Mouse (Mus musculus) stomach, embryonic 14.5 days (tissue): ENCODE data around the gene Tfec. TPM values are rescaled to one million over a fixed set of nuclear protein-coding genes. Genes with fewer than 3 reads are reported as not detected.

Experiments used
- ATAC-seq: fragments of 200-750 bp; cut with Nextera tagmentation; 2 replicates; pipeline ENCODE4 v1.8.0; 2017; ENCODE audit warnings: low read depth, moderate TSS enrichment; ENCODE audit not compliant: insufficient number of reproducible peaks, insufficient read depth, low FRiP score
- H3K27ac ChIP-seq: fragments of 300-500 bp; sonication (generic); 2 replicates; pipeline ENCODE4 v1.5.1; 2014; ENCODE audit warnings: mild to moderate bottlenecking, low read length, moderate library complexity, mixed read lengths
- H3K27me3 ChIP-seq: fragments of 300-500 bp; sonication (generic); 2 replicates; pipeline ENCODE4 v1.6.1; 2014; ENCODE audit warnings: low read length, control low read depth, mixed read lengths; ENCODE audit not compliant: control insufficient read depth, insufficient read depth
- H3K36me3 ChIP-seq: fragments of 300-500 bp; sonication (generic); 2 replicates; pipeline ENCODE4 v1.6.1; 2014; ENCODE audit warnings: mild to moderate bottlenecking, control low read depth, low read length, moderate library complexity, mixed read lengths; ENCODE audit not compliant: control insufficient read depth, insufficient read depth
- H3K4me1 ChIP-seq: fragments of 300-500 bp; sonication (generic); 2 replicates; pipeline ENCODE4 v1.6.1; 2014; ENCODE audit warnings: low read length, control low read depth, mixed read lengths; ENCODE audit not compliant: control insufficient read depth, insufficient read depth
- H3K4me2 ChIP-seq: fragments of 300-500 bp; sonication (generic); replicated peaks from 2 replicates; pipeline ENCODE4 v1.6.1; 2014; ENCODE audit warnings: low read depth, low read length, control low read depth
- H3K4me3 ChIP-seq: fragments of 300-500 bp; sonication (generic); 2 replicates; pipeline ENCODE4 v1.5.1; 2014; ENCODE audit warnings: low read depth, low read length, control low read depth
- H3K9ac ChIP-seq: fragments of 300-500 bp; sonication (generic); replicated peaks from 2 replicates; pipeline ENCODE4 v1.6.1; 2014; ENCODE audit warnings: low read depth, mild to moderate bottlenecking, control low read depth, low read length, moderate library complexity, mixed read lengths
- H3K9me3 ChIP-seq: fragments of 300-500 bp; sonication (generic); 2 replicates; pipeline ENCODE4 v1.6.1; 2016; ENCODE audit warnings: low read depth, low read length, control low read depth; ENCODE audit not compliant: control insufficient read depth
- WGBS: fragments of 180-500 bp; shearing (Covaris S2); extraction: QIAGEN DNeasy Blood & Tissue Kit; methylation state at CpG from one replicate; pipeline ENCODE4 v1.1.7; 2014; 5-methylcytosine and 5-hydroxymethylcytosine counted together
- polyA plus RNA-seq: library from polyadenylated mRNA; unstranded; fragments of >200 nt; fragmentation: Nextera tagmentation; extraction: Ambion mirVana; gene quantifications from 2 replicates; pipeline ENCODE4 v1.2.1, GENCODE M21; 2014

Tfec gene
- polyA plus RNA-seq, 1 experiment from 2014 or later = 2.1 TPM

GRCm38 (mm10) chr6:16835631-16836030, 62.6 kb downstream of the Tfec start:
- no peak for ATAC-seq
- no peak overlapping the region for H3K27ac ChIP-seq
- no peaks in the 10 kb centered on the region for H3K4me1 ChIP-seq
- H3K9ac ChIP-seq = no peak overlapping the region
- H3K36me3 ChIP-seq = no peaks in the 10 kb centered on the region
- no peaks in the 10 kb centered on the region for H3K9me3 ChIP-seq
- H3K4me3 ChIP-seq = no peak overlapping the region
- H3K27me3 ChIP-seq = no peaks in the 10 kb centered on the region
- H3K4me2 ChIP-seq = no peak overlapping the region
- WGBS = 81% methylated on average over 1 of the region's 1 CpGs

DNA sequence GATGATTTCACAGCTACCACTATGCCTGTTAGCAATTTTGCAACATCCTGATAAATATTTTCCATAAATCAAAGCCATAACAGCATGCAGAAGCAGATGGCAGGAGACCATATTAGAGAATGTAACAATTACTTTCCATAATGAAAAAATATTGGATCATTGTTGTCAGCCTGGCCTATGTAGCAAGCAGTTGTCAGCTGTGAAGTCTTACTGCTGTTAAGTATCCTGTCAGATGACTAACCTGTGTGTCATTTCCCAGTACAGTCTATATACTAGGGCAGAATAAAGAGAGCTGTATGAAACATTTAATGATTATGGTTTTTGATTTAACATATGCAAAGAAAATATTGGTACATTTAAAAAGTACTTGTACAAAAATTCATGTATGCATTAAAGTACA, 69.9 kb downstream of the Tfec start:
- no peak overlapping the region for H3K4me2 ChIP-seq
- no peak overlapping the region for H3K9ac ChIP-seq
- no peaks in the 10 kb centered on the region for H3K9me3 ChIP-seq
- H3K4me1 ChIP-seq = no peaks in the 10 kb centered on the region
- H3K36me3 ChIP-seq = no peaks in the 10 kb centered on the region
- H3K4me3 ChIP-seq = no peak overlapping the region
- ATAC-seq = no peak
- H3K27me3 ChIP-seq = no peaks in the 10 kb centered on the region
- H3K27ac ChIP-seq = no peak overlapping the region

- H3K9ac ChIP-seq = no peak overlapping the region
- no peaks in the 10 kb centered on the region for H3K36me3 ChIP-seq
- no peaks in the 10 kb centered on the region for H3K4me1 ChIP-seq
- WGBS = 48% methylated on average over 1 of the region's 1 CpGs
- H3K27me3 ChIP-seq = no peaks in the 10 kb centered on the region
- no peak overlapping the region for H3K27ac ChIP-seq
- no peak overlapping the region for H3K4me2 ChIP-seq
- no peaks in the 10 kb centered on the region for H3K9me3 ChIP-seq
- no peak overlapping the region for H3K4me3 ChIP-seq
- no peak for ATAC-seq
Observed at GRCm38 (mm10) chr6:16821985-16822384, 76.3 kb downstream of the Tfec start.

- H3K9ac ChIP-seq = no peak overlapping the region
- H3K4me3 ChIP-seq = no peak overlapping the region
- H3K36me3 ChIP-seq = no peaks in the 10 kb centered on the region
- no peak overlapping the region for H3K27ac ChIP-seq
- no peaks in the 10 kb centered on the region for H3K4me1 ChIP-seq
- H3K9me3 ChIP-seq = no peaks in the 10 kb centered on the region
- WGBS = 96% methylated on average over 1 of the region's 1 CpGs
- H3K4me2 ChIP-seq = no peak overlapping the region
- ATAC-seq = no peak
- no peaks in the 10 kb centered on the region for H3K27me3 ChIP-seq
Observed at GRCm38 (mm10) chr6:16806302-16806701, 91.9 kb downstream of the Tfec start.

GRCm38 (mm10) chr6:16797669-16798068, 100.6 kb downstream of the Tfec start:
- Histone ChIP-seq H3K4me2 (0 out of 2 replicates have a peak overlapping the region, but pooled peaks have one; percentile 6), H3K9ac (no peak overlapping the region), H3K27ac (no peak overlapping the region), H3K4me1 (no peaks in the 10 kb centered on the region), H3K27me3 (no peaks in the 10 kb centered on the region), H3K9me3 (no peaks in the 10 kb centered on the region), H3K36me3 (no peaks in the 10 kb centered on the region), H3K4me3 (no peak overlapping the region)
- ATAC-seq = 0 out of 2 replicates have a peak, but pooled peaks have one; percentile 28
- WGBS = 9% methylated on average over 10 of the region's 10 CpGs

- Histone ChIP-seq H3K9me3 (no peaks in the 10 kb centered on the region), H3K9ac (no peak overlapping the region), H3K36me3 (no peaks in the 10 kb centered on the region), H3K27ac (no peak overlapping the region), H3K4me1 (no peaks in the 10 kb centered on the region), H3K4me2 (no peak overlapping the region), H3K4me3 (no peak overlapping the region), H3K27me3 (no peaks in the 10 kb centered on the region)
- 43% methylated on average over 9 of the region's 9 CpGs for WGBS
- no peak for ATAC-seq
Observed at GRCm38 (mm10) chr6:16796914-16797313, 101.3 kb downstream of the Tfec start.

DNA sequence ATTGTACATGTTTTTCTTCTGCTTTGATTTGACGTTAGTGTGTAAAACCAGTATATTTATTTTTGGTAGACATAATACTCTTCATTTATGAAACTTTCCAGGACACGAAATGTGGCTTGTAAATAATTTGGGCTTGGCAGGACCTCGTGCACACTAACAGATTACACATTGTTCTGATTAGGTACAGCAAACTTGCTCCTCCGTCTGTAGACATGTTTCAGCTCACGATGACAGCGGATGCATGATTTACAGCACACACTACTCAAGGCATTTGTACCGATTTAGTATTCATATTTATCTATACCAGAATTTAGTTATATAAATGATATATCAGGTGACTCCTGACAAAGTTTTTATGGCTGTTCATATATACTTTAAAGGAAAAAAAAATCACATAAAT, 104.2 kb downstream of the Tfec start:
- Histone ChIP-seq H3K9me3 (no peaks in the 10 kb centered on the region), H3K27me3 (no peaks in the 10 kb centered on the region), H3K4me3 (no peak overlapping the region), H3K9ac (no peak overlapping the region), H3K36me3 (no peaks in the 10 kb centered on the region), H3K4me2 (no peak overlapping the region), H3K4me1 (no peaks in the 10 kb centered on the region), H3K27ac (no peak overlapping the region)
- 27% methylated on average over 7 of the region's 7 CpGs for WGBS
- ATAC-seq = no peak

- ATAC-seq = no peak
- Histone ChIP-seq H3K27me3 (no peaks in the 10 kb centered on the region), H3K4me1 (no peaks in the 10 kb centered on the region), H3K9me3 (no peaks in the 10 kb centered on the region), H3K36me3 (no peaks in the 10 kb centered on the region), H3K9ac (no peak overlapping the region), H3K4me2 (no peak overlapping the region), H3K27ac (no peak overlapping the region), H3K4me3 (no peak overlapping the region)
- 82% methylated on average over 3 of the region's 3 CpGs for WGBS
Observed at GRCm38 (mm10) chr6:16785166-16785565, 113.1 kb downstream of the Tfec start.
